Mouse (Mus musculus) c-Kit-negative CD71-positive TER-119-positive erythroid progenitor cells, embryonic 14.5 days (primary cell): ENCODE measurements around the gene Stc2.

Experiments
- DNase-seq: peaks from one replicate; pipeline ENCODE4 v3.0.0-alpha.2; 2013; ENCODE audit warnings: low read depth, low spot score

The Stc2 gene

DNA sequence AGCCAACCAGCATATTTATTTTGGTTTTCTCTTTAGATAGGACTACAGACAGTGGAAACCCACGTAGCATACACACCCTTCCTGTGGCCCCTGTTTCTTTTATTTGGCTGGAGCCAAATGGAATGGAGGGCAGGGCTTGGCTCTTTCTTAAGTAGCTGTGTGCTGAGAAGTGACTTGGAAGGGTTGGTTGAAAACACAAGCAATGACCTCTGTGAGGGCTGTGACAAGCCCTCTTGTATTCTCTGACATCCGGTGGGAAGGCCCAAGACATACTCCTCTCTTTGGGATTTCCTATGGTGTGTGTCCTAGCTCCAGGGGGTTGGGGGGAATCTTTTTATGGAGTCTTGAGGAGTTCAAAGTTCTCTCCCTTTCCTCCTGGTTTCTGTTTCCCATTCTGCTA is 3.5 kb downstream of the Stc2 start:
- DNase-seq, result no peak

DNA sequence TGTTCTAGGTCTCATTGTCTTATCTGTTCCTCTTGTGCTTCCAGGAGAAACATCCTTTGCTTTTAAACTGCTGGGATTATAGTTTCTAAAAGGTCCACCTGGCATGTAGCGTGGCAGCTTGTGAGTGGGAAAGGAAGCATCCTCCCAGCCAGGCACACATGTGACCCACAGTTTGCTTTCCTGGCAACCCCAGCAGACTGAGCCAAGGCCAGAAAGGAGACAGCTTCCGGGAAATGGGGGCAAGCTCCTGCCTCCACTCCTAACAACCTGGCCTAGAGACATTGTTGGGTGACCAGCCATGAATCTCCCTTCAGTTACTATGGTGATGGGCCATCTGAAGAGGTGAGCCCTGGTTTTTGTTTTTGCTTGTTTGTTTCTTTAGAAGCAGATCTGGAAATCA is 3.9 kb downstream of the Stc2 start:
- no peak for DNase-seq

DNA sequence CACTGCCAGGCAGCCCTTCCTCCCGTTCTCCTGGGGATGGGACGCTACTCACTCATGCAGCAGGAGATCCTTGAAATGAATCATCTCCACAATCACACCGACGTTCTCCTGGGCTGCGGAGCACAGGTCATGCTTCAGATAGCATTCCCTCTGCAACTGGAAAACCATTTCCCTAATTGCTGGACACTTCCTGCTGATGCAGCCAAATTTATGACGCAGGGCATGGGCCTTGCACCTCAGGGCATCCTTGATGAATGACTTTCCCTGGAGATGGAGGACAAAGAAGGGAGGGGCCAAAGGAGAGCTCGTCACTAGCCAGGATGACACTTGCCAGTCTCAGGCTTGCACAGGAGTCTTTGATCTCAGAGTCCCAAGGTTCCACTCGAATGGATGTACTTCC is 4.6 kb downstream of the Stc2 start:
- DNase-seq, result no peak

DNA sequence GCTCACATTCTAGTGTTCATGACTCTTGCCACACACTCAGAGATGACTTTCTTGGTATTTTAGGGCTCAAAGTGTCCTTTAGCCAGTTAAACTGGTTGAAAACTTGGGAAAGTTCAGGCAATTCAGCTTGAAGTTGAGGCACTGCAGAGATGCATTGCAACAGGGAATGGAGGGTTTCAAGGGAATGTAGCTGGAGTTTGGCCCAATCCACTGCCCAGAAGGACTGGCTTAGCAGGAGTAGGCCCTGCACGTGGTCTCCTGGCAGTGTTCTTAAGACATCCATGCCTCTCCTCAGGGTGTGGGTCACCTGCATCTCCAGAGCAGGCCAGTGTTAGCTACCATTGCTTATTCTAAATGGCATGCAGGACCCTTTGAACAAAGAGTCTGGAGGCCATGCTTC is 7.0 kb downstream of the Stc2 start:
- DNase-seq, result no peak

DNA sequence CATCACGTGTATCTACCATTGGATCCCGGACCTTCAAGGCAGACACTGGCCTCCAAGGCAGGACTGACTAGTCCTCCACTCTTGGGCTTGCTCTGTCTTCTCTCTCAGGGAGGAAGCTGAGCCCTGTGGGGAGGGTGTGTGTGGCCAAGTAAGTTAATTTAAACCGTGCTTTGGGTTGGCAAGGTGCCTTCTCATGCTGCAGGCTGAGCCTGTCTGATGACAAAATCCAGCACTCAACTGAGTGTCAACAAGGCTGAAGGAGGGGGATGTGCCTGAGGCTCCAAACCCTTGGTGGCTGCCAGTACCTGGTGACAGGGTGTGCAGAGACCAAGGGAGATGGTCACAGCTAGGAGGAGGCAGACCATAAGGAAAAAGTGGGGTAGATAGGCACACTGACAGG is 7.5 kb downstream of the Stc2 start:
- no peak for DNase-seq

DNA sequence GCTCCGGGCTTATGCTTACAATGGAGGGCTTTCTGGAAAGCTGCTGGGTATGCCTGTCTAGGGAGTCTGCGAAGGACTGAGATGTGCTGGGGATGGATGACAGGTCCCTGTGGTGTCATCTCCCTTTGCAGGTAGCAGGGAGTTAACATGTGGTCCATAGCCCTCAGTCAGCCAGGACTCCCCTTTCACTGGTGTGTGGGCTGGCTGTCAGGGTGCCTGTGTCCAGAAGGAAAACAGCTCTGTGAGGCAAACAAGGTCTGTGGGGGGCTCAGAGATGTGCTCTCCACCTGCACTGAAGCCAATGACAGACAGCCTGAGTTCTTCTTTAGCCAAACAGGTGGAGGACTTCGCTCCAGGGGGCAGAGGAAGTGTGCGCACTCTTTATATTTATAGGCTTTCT is 8.8 kb downstream of the Stc2 start:
- DNase-seq, result no peak

DNA sequence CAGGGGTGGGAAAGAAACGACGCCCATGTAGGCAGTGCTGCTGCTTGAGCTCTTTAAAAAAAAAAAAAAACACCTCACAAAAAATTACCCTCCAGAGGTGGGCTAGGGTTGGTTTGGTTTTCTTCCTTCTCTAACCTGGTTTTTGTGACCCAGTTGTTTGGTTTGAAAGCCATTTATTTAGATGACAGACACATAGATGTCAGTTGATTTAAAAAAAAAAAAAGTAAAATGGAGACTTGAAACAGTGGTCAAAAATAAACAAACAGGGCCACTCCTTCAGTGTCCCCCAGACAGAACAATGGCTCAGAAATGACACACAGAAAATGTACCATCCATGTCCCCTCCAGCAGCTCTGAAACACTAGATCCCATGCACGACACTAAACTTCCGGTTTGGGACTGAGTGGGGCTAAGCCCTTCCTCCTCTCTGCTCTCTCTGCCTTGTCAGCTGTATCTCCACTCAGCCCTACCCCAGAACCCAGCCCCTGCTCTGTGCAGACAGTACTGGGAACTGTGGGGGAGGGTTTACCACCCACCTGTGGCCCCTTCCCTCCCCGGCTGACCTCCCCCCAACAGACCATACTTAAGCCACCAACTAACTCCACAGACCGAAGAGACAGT is 10.5 kb downstream of the Stc2 start:
- DNase-seq, result no peak

DNA sequence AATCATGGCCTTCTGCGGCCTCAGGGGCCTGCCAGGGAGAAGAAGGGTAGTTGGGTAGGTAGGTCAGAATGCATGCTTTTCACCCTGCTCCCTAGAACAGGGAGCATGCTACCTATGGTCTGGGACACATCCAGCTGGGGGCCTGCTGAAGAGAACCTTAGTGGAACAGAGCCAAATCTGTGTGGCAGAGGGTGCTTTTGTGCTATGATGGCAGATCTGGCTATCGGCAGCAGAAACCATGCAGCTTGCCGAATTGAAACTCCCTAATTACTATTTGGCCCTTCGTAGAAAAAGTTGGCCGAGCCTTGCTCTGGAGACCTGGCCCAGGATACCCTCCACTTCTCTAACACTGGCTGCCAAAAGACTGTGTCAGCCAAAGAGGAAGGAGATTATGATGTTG is 11.4 kb downstream of the Stc2 start:
- no peak for DNase-seq

DNA sequence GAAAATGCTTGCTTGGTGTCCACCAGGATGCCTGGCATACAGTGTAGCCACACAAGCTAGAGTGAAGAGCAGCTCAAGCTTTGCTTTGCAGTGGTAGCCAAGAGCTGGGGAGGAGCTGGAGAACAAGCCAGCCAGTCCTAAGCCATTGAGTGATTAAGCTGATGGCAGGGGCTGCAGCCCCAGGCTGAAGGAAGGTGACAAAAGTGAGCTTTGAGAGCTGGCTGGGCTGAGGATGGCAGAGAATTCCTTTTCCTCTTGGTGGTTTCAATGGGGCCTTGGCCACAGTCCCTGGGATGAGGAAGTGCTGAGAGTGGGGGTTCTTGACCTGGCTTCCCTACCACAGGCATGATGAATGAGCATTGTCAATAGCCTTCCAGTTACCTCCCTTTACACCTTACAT is 13.0 kb downstream of the Stc2 start:
- no peak for DNase-seq

DNA sequence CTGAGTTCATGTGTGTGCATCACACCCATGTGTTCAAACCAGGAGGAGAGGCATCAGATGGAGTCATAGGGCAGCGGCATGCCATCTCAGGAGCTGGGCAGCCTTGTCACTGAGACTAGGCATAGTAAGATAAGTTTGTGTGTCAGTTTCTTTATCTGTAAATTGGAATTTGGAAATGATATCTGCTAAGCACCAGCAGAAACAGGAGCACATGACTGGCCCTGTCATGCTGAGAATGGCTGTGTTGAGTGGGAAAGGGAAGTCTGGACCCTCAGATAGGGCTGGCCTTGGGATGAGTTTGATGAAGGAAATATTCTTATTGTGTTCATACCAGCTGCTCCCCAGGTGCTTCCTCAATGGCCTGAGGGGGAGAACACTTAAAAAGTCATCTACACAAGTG is 14.1 kb downstream of the Stc2 start:
- DNase-seq, result no peak

DNA sequence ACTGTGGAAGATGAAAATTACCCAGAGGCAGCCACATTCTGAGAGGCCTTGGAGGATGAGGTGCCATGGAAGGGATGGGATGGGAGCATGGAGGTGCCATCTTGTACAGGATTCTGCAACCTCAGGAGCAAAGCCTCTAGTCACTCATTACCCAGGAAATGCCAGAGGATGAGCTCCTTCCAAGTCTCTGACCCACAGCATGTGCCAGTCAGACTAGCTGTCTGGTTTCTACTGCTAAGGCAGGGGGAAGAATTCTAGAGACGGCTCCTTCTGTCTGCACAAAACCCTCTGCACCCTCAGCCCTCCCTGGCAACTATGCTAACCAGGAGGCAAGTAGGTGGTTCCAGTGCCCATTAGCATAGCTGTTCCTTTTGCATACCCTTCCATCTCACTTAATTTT is 15.4 kb downstream of the Stc2 start:
- DNase-seq, result no peak
